Mouse (Mus musculus) E14TG2a.4 (cell line): ENCODE data around the gene Zfp114.

ENCODE experiments used
- CTCF ChIP-seq: conservative IDR thresholded peaks from 2 replicates; pipeline ENCODE4 v1.5.1; 2014; ENCODE audit warnings: low read length
- NANOG ChIP-seq: IDR thresholded peaks from 2 replicates; pipeline ENCODE4 v1.6.1; 2014; ENCODE audit warnings: borderline replicate concordance, low read length, mixed read lengths

DNA sequence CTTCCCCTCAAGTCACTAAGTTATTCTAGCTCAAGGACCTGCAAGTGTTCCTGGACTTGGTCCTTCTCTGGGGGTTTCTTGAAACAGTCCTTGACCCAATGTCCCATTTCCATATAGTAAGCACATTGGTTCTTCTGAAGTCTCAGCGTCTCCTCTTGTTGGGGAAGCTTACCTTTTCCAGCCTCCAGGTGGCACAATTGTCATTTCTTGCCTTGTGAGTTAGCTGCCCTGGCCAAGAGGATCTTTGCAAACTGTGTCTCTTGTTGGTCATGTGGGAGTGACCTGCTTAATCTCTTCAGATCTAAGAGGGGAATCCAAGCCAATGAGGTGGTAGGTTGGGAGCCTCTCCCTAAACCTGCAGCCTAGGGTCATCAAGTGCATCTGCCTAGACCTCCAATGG is 21.6 kb upstream of the Zfp114 start:
- TF ChIP-seq CTCF = peak; percentile 39
- TF ChIP-seq NANOG = no peak
